Mouse (Mus musculus): ENCODE data around the gene Timm23. TPM values are rescaled to one million over a fixed set of nuclear protein-coding genes. Genes with fewer than 3 reads are reported as not detected.

The Timm23 gene
- total RNA-seq, 4 experiments from 2014 or later = 55.7 to 79.0 (median 66.2) TPM

DNA sequence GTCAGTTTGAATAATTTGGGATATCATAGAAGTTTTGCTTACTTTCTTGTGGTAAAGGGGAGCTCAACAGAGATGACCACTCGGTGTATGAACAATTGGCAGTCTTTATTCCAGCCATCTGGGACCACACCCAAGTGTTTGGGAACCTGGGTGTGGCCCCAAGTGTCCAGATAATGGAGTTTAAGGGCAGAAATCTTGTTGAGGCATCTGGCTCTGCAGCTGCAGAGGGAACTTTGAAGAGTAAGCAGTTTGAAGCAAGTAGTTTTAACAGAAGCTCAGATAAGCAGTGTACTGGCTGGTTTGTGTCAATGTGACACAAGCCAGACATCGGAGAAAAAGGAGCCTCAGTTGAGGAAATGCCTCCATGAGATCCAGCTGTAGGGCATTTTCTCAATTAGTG, 67.4 kb downstream of the Timm23 start:
- no peak for DNase-seq (ENCODE audit: low spot score in 2 of 2)

DNA sequence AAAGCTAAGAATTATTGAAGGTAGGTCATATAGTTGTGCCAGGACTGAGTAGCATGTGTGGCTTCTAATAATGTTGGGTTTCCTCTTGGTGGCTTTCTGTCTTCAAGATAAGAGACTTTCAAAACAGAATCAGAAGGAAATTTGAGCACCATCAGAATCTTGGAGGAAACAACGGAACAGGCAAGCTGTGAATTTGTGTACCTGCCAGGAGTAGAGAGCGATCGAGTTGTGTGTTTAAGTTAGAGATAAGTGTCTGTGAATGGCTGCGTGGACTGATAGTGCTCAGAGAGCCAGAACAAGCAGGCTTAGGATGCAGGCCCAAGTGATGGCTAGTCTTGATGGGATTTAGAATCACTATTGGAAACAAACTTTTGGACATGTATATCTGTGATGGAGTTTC, 69.9 kb downstream of the Timm23 start:
- no peak for DNase-seq (ENCODE audit: low spot score in 2 of 2)

Other genes starting within 250 kb of the Timm23 start
- gene Galnt15, start 172.9 kb downstream of the Timm23 start, total RNA-seq (2022) = 1 to 10 TPM; 1.8 to 5.7 (median 3.8) TPM
- 10 to 100 TPM; 11.1 to 17.7 (median 14.2) TPM for gene Oxnad1, start 116.5 kb downstream of the Timm23 start, total RNA-seq (2022)
- 10 to 100 TPM; 33.7 to 42.6 (median 36.0) TPM for gene Dph3, start 116.2 kb downstream of the Timm23 start, total RNA-seq (2022)
- not detected for gene Msmb, start 59.9 kb downstream of the Timm23 start, total RNA-seq (2022)
- gene Ncoa4, start 42.0 kb downstream of the Timm23 start, total RNA-seq (2022) = 100 to 1,000 TPM; 101 to 113 (median 110) TPM
- 10 to 100 TPM; 37.5 to 47.8 (median 40.3) TPM for gene Parg, start 51 bp upstream of the Timm23 start, total RNA-seq (2022)
- gene Ogdhl, start 120.1 kb upstream of the Timm23 start, total RNA-seq (2022) = 100 to 1,000 TPM in 2 of 4 experiments, 10 to 100 TPM in 2; 98.6 to 108 (median 101) TPM
- gene 1700024G13Rik, start 186.5 kb upstream of the Timm23 start, total RNA-seq (2022) = under 1 TPM in 2 of 4 experiments, not detected in 2; 0.41 to 0.76 TPM

Measured in layer of hippocampus, adult 8-10 months (tissue).